Mouse (Mus musculus) G1E-ER4 (cell line): ENCODE data around the gene Polr3gl. TPM values are rescaled to one million over a fixed set of nuclear protein-coding genes. Genes with fewer than 3 reads are reported as not detected.
A peak's percentile ranks its signal among the peaks of the same experiment; 100 is the strongest.

ENCODE experiments used
- GATA1 ChIP-seq: IDR thresholded peaks from one replicate; pipeline ENCODE4 v1.8.0; 2012; ENCODE audit warnings: low read length, inconsistent platforms
- polyA plus RNA-seq: library from polyadenylated mRNA; stranded (reverse); fragments of >175 nt; gene quantifications from 2 replicates; pipeline ENCODE4 v1.2.3, GENCODE M21; 2012

Gene Polr3gl
- polyA plus RNA-seq, 1 experiment, result 14.7 TPM

DNA sequence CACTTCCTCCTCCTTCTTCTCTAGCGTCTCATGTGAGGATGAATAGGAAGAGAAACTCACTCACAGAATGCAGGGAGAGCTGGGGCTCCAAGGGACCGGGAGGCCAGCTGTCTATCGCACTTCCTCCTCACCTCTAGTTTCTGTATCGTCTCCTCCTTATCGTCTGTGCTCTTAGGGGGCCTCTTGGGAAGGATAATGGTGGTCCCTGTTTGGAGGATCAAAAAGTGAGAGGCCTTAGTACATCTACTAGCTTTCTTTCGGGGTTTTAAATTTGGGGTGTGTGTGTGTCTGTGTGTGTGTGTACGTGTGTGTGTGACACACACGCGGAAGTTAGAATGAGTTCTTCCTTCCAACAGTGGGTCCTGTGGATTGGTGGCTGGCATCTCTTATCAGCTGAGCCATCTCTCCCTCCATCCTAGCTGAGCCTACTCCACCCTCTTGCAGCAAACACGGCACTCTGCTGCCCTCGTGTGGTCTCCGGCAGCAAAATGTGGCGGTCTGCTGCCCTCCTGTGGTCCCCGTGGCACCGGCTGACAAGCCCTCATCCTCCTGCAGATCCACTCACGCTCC, 14.0 kb downstream of the Polr3gl start:
- peak; percentile 88 for TF ChIP-seq GATA1

DNA sequence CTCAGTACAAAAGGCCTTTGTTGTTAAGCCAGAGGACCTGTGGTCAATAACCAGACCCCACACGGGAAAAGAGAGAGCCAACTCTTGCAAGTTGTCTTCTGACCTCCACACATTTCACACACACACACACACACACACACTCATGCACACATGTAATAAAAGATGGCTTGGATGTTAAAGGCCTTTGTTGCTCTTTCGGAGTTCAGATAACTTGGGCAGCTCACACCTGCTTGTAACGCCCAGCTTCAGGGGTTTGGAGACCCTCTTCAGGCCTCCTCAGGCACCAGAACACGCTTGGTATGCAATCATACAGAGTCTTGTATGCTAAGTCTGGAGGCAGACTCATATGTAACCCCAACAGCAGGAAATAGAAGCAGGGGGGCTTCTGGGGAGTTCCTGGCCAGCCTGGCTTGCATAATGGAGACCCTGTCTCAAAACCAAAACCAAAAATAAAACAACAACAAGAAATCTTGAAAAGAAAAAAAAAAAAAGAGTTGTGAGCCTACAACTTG, 14.7 kb downstream of the Polr3gl start:
- no peak for TF ChIP-seq GATA1

- TF ChIP-seq GATA1, result no peak
Observed at GRCm38 (mm10) chr3:96578561-96579238, 15.3 kb downstream of the Polr3gl start.

GRCm38 (mm10) chr3:96577566-96577965, 16.4 kb downstream of the Polr3gl start:
- no peak for TF ChIP-seq GATA1

DNA sequence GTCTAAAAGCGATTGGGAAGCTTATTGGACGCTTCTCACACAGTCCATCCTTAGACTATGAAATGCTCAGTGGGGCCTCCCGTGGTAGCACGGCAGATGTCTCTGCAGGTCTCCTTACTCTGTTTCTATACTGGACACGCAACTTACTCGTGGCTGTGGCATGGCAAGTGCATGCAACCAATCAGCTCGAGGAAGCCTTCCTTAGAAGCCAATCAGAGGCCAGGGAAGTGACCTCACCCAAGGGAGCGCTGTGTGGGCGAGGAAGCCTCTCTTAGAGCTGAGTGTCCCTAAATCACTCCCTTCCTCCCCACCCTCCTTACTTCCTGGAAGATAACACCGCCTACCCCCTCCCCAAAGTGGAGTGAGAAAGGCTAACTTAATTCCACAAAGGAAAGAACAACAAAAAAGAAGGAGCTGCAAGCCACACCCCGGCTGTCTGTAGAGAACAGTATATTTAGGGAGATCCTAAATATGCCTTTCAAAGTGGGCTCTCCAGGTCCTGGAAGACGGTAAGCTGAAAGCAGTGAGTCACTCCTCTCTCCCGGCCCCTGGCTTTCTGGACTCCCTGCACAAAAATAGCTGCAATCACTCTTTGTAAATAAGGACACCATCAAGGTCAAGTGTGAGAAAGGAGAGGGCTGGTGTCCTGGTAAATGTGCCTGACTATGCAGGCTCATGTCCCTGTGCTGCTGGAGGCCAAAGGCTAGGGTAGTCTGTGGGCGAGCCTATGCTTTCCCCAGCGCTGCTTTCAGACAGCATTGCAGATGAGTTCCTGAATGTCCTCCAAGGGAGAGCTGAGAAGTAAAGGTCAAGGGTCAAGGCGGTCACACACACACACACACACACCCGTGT, 17.1 kb downstream of the Polr3gl start, which contains the start of gene Gm16253:
Gene Gm16253, plus strand, starts transcription at position 295 of the 852 bp plus-strand sequence.
- no peak for TF ChIP-seq GATA1

DNA sequence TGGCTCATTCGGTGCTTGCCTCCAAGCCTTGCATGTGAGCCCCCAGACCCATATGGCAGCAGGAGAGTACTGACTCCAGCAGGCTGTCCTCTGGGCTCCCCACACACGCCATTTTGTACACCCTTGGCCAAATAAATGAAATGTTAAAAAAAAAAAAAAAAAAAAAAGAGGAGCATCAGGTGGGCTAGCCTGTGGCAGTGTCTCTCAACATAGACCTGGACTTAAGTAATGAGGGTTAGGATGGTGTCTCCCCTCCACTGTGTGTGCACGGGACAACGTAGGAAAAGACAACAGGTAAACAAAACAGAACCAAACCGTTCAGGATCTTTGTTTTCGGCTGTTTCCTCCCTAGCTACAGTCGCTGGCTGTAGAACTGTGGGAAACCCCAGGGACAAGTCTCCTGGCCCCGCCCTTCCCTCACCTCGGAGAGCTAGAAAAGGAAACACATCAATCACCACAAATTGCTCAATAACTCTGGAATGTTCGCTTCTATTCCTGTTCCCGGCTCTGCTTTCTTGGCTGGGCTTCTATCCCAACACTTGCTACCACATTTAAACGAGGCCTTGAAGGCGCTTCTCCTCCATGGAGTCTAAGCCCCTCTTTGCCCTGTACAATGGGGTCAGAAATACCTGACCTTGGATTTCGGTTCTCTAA, 17.8 kb downstream of the Polr3gl start:
- no peak for TF ChIP-seq GATA1

DNA sequence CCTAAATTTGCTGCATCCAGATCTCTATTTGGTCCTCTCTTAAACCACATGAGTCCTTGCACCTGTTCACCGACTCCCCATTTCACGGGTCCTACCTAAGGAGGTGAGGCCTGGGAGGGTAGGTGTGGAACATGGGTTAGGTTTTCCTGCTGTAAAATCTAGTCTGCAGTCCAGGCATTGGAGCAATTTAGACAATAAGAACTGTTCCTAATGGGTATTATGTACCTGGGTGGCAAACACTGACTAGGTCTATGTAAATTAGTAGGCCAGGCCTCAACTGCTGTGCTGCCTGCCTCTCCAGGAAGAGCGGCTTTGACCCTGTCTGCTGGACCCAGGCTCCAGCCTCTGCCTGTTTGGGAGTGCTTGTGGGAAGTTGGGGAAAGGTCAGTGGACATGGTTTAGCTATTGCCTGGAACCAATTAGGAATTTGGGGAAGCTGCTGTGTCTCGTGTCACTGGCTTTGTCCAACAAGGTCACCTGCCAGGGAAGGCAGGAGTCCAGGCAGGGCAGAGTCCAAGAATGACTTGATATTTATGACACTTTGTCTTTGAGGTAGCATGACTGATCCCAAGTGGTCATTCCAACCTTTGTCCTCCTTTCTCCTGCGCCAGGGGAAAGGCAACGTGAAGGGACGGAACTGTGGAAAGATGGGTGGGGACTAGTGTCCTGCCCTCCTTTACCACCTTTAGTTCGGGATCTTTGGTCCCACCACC, 18.6 kb downstream of the Polr3gl start:
- no peak for TF ChIP-seq GATA1

DNA sequence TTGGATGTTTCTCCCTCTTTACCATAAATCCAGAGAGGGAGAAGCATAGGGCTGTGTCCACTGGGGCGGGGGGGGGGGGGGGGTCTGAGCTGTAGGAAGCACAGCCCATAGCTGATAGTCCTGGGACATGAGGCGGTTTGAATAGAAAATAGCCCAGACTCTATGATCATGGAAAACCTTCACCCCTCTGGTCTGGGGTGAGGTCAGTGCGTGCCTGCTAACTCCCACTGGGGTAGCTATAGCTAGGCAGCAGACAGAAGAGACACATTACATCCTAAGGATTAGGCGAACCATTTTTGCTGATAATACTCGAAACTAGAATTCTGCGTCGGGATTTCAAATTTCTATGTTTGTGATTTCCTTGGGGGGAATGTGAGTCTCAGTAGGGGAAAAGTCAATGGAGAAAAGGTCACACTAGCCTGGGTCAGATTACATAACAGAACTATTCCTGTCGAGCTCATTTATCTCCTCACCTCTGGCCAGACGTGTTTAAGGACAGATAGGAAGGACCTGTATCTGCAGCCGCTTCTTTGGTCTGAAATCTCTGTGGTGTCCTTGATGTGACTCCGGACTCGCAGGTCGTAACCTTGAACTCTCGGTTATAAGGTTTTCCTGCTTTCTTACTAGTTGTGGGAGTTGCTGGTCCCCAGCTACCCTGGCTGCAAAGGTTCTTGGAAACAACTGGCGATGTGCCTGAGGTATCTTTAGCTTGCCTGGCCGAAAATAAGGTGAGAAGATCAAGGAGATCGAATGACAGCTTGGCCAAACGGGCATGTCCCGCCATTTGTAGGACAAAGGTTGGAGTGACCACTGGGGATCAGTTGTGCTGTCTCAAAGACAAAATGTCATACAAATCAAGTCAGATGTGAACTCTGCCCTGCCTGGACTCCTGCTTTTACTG, 20.1 kb downstream of the Polr3gl start:
- TF ChIP-seq GATA1, result no peak

- TF ChIP-seq GATA1, result no peak
Observed at GRCm38 (mm10) chr3:96571896-96572698, 21.9 kb downstream of the Polr3gl start.

- TF ChIP-seq GATA1, result no peak
Observed at GRCm38 (mm10) chr3:96571336-96571735, 22.6 kb downstream of the Polr3gl start.

GRCm38 (mm10) chr3:96570643-96571042, 23.3 kb downstream of the Polr3gl start:
- no peak for TF ChIP-seq GATA1

GRCm38 (mm10) chr3:96569966-96570605, 23.9 kb downstream of the Polr3gl start:
- TF ChIP-seq GATA1, result no peak

DNA sequence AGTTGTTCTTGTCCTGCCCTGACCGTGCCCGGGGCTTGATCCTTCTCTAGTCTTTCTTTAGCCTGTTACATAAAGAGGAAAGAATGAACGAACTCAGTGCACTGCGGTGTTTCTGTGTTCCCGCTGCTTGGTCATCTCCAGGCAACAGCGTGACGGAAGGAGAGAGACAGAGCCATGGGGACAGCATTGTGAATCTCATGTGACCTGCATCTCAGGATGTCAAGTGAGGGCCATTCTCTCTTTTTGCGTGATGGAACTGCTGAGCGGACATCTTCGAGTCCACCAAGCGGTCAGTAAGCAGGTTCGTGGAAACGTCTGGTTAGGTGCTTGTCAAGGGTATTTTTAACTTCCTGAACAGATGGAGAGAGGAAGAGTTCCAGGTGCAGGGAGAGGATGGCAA, 24.5 kb downstream of the Polr3gl start:
- TF ChIP-seq GATA1, result no peak

DNA sequence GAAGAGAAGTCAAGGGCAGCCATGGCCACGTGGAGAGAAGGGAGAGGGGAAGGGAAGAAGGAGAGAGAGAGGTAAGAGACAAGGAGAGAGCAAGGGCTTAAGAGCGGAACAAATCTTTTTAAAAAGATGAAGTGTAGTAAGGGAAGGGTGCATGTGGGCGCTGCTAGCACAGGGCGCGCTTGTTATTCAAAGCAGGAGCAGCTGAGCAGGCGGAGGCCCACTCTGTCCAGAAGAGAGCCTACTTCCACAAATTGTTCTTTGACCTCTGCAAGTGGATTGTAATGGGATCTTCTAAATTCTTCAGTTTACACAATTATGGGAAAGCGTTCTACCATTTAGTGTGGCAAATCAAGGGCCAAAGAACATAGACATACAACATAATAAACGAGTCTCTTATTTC, 25.4 kb downstream of the Polr3gl start:
- TF ChIP-seq GATA1, result no peak
